Mouse (Mus musculus): Measurements from ENCODE around the gene Atp11a. TPM values are rescaled to one million over a fixed set of nuclear protein-coding genes. Genes with fewer than 3 reads are reported as not detected.

Gene Atp11a
- polyA plus RNA-seq, 1 experiment from 2014 or later, result 7.4 TPM

DNA sequence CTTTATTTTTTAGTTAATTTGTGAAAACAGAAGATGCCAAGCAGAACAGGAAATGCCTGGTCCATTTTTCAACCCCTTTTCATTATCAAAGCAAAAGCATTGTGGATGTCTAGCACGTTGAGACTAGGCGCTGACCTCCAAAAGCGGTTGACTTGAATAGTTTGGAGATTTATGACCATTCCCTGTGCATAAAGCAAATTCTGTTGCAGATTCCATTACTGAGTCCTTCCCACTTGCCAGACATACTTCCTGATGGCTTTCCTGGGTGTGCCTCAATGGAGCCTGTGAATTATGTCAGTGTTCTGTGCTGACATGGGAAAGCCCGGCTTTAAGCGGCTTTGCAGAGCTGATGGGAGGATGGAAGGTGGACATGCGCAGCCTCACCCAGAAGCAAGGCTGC lies 24.4 kb upstream of the Atp11a start:
- ATAC-seq (ENCODE audit: low FRiP score, low TSS enrichment) (no peak), DNase-seq (ENCODE audit: low spot score) (no peak)
- Histone ChIP-seq H3K27ac (replicated peaks) (no peak overlapping the region), H3K4me3 (ENCODE audit: low read depth, low read length) (no peak overlapping the region), H3K4me2 (replicated peaks; ENCODE audit: low read depth) (no peak overlapping the region), H3K9me3 (ENCODE audit: control insufficient read depth, low read length) (no peaks in the 10 kb centered on the region), H3K9ac (ENCODE audit: low read length) (no peak overlapping the region), H3K27me3 (ENCODE audit: control insufficient read depth, insufficient read depth, low read length) (no peaks in the 10 kb centered on the region), H3K36me3 (ENCODE audit: control insufficient read depth, insufficient read depth, low read length) (no peaks in the 10 kb centered on the region), H3K4me1 (replicated peaks; ENCODE audit: control insufficient read depth, insufficient read depth) (no peaks in the 10 kb centered on the region)
- 50% methylated on average over 6 of the region's 6 CpGs for WGBS
- TF ChIP-seq CTCF (IDR thresholded peaks at IDR 0.05; ENCODE audit: low read depth) (no peak), EP300 (optimal IDR thresholded peaks at IDR 0.05) (no peak)

DNA sequence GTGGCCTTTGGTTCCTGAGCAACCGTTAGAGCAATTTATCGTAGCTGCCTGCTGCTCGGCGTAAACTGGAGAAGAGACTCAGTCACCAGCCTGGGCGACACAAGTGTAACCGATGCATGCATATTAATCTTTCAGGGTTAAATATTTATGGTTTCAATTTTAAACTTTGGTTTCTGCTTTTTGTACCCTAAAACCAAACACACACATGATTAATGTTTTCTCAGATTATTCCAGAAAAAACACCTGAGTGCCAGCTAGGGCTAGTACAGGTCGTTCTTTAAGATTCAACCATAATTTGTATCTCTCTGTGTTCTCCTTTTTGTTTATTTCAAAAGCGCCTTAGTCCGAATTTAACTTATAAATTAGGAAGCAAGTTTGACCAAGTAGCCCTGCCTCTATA lies 17.7 kb upstream of the Atp11a start:
- Histone ChIP-seq H3K9me3 (ENCODE audit: control insufficient read depth, low read length) (no peaks in the 10 kb centered on the region), H3K27me3 (ENCODE audit: control insufficient read depth, insufficient read depth, low read length) (no peaks in the 10 kb centered on the region), H3K27ac (replicated peaks) (no peak overlapping the region), H3K9ac (ENCODE audit: low read length) (no peak overlapping the region), H3K4me3 (ENCODE audit: low read depth, low read length) (no peak overlapping the region), H3K36me3 (ENCODE audit: control insufficient read depth, insufficient read depth, low read length) (no peaks in the 10 kb centered on the region), H3K4me1 (replicated peaks; ENCODE audit: control insufficient read depth, insufficient read depth) (no peaks in the 10 kb centered on the region), H3K4me2 (replicated peaks; ENCODE audit: low read depth) (no peak overlapping the region)
- TF ChIP-seq CTCF (IDR thresholded peaks at IDR 0.05; ENCODE audit: low read depth), result no peak
- no peak for TF ChIP-seq EP300 (optimal IDR thresholded peaks at IDR 0.05)
- ATAC-seq (ENCODE audit: low FRiP score, low TSS enrichment) (no peak), DNase-seq (ENCODE audit: low spot score) (no peak)
- 43% methylated on average over 9 of the region's 9 CpGs for WGBS

GRCm38 (mm10) chr8:12743390-12743789 lies 13.4 kb upstream of the Atp11a start:
- WGBS, result 84% methylated on average over 4 of the region's 4 CpGs
- DNase-seq (ENCODE audit: low spot score) (no peak), ATAC-seq (ENCODE audit: low FRiP score, low TSS enrichment) (no peak)
- Histone ChIP-seq H3K27me3 (ENCODE audit: control insufficient read depth, insufficient read depth, low read length) (no peaks in the 10 kb centered on the region), H3K9me3 (ENCODE audit: control insufficient read depth, low read length) (no peaks in the 10 kb centered on the region), H3K27ac (replicated peaks) (no peak overlapping the region), H3K4me2 (replicated peaks; ENCODE audit: low read depth) (no peak overlapping the region), H3K4me1 (replicated peaks; ENCODE audit: control insufficient read depth, insufficient read depth) (no peaks in the 10 kb centered on the region), H3K4me3 (ENCODE audit: low read depth, low read length) (no peak overlapping the region), H3K9ac (ENCODE audit: low read length) (no peak overlapping the region), H3K36me3 (ENCODE audit: control insufficient read depth, insufficient read depth, low read length) (no peaks in the 10 kb centered on the region)
- TF ChIP-seq CTCF (IDR thresholded peaks at IDR 0.05; ENCODE audit: low read depth), result no peak
- no peak for TF ChIP-seq EP300 (optimal IDR thresholded peaks at IDR 0.05)

GRCm38 (mm10) chr8:12748183-12748582 lies 8.6 kb upstream of the Atp11a start:
- TF ChIP-seq CTCF (IDR thresholded peaks at IDR 0.05; ENCODE audit: low read depth) (no peak), EP300 (optimal IDR thresholded peaks at IDR 0.05) (no peak)
- Histone ChIP-seq H3K27me3 (ENCODE audit: control insufficient read depth, insufficient read depth, low read length) (no peaks in the 10 kb centered on the region), H3K27ac (replicated peaks) (no peak overlapping the region), H3K9ac (ENCODE audit: low read length) (no peak overlapping the region), H3K4me2 (replicated peaks; ENCODE audit: low read depth) (no peak overlapping the region), H3K36me3 (ENCODE audit: control insufficient read depth, insufficient read depth, low read length) (no peaks in the 10 kb centered on the region), H3K9me3 (ENCODE audit: control insufficient read depth, low read length) (no peaks in the 10 kb centered on the region), H3K4me1 (replicated peaks; ENCODE audit: control insufficient read depth, insufficient read depth) (no peaks in the 10 kb centered on the region), H3K4me3 (ENCODE audit: low read depth, low read length) (no peak overlapping the region)
- ATAC-seq (ENCODE audit: low FRiP score, low TSS enrichment), result no peak
- WGBS, result 95% methylated on average over 3 of the region's 3 CpGs
- DNase-seq (ENCODE audit: low spot score), result no peak

DNA sequence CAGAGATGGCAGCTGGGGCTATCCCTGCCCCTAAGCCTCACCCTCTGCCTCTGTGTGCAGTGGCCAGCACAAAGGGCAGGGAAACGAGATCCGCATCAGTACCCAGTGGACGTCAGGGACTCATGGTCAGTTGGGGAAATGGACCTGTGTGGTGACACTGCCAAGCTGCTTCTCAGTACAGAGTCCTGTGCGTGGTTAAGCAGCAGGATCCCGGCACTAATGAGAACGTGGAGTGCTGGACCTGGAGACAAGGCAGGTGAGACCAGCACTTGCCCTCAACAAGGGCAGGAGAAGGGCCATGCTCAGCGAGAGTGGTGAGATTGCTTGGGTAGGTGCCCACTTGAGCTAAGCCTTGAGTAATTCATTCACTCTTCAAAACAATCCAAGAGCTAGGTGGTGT lies 7.7 kb upstream of the Atp11a start:
- H3K9ac ChIP-seq (ENCODE audit: low read length), result no peak overlapping the region
- H3K4me1 ChIP-seq (replicated peaks; ENCODE audit: control insufficient read depth, insufficient read depth), result no peaks in the 10 kb centered on the region
- DNase-seq (ENCODE audit: low spot score) (no peak), ATAC-seq (ENCODE audit: low FRiP score, low TSS enrichment) (no peak)
- no peak overlapping the region for H3K4me2 ChIP-seq (replicated peaks; ENCODE audit: low read depth)
- no peak overlapping the region for H3K4me3 ChIP-seq (ENCODE audit: low read depth, low read length)
- no peaks in the 10 kb centered on the region for H3K9me3 ChIP-seq (ENCODE audit: control insufficient read depth, low read length)
- H3K36me3 ChIP-seq (ENCODE audit: control insufficient read depth, insufficient read depth, low read length), result no peaks in the 10 kb centered on the region
- no peak for TF ChIP-seq CTCF (IDR thresholded peaks at IDR 0.05; ENCODE audit: low read depth)
- no peak for TF ChIP-seq EP300 (optimal IDR thresholded peaks at IDR 0.05)
- H3K27ac ChIP-seq (replicated peaks), result no peak overlapping the region
- WGBS, result 82% methylated on average over 7 of the region's 7 CpGs
- H3K27me3 ChIP-seq (ENCODE audit: control insufficient read depth, insufficient read depth, low read length), result no peaks in the 10 kb centered on the region

- no peaks in the 10 kb centered on the region for H3K36me3 ChIP-seq (ENCODE audit: control insufficient read depth, insufficient read depth, low read length)
- no peak overlapping the region for H3K4me3 ChIP-seq (ENCODE audit: low read depth, low read length)
- H3K27ac ChIP-seq (replicated peaks), result no peak overlapping the region
- no peak for ATAC-seq (ENCODE audit: low FRiP score, low TSS enrichment)
- no peaks in the 10 kb centered on the region for H3K4me1 ChIP-seq (replicated peaks; ENCODE audit: control insufficient read depth, insufficient read depth)
- no peak overlapping the region for H3K9ac ChIP-seq (ENCODE audit: low read length)
- no peaks in the 10 kb centered on the region for H3K27me3 ChIP-seq (ENCODE audit: control insufficient read depth, insufficient read depth, low read length)
- WGBS, result 42% methylated on average over 6 of the region's 6 CpGs
- no peak for TF ChIP-seq EP300 (optimal IDR thresholded peaks at IDR 0.05)
- no peak for TF ChIP-seq CTCF (IDR thresholded peaks at IDR 0.05; ENCODE audit: low read depth)
- H3K9me3 ChIP-seq (ENCODE audit: control insufficient read depth, low read length), result no peaks in the 10 kb centered on the region
- H3K4me2 ChIP-seq (replicated peaks; ENCODE audit: low read depth), result no peak overlapping the region
- no peak for DNase-seq (ENCODE audit: low spot score)
These were observed 3.8 kb upstream of the Atp11a start for GRCm38 (mm10) chr8:12753054-12753453.
